Mouse (Mus musculus): ENCODE data around the gene Mok.

- TF ChIP-seq GATA1 (IDR thresholded peaks at IDR 0.05; ENCODE audit: low read length) (no peak), TAL1 (IDR thresholded peaks at IDR 0.05; ENCODE audit: low read length) (no peak)
Measured at GRCm38 (mm10) chr12:110889036-110890020, 48.6 kb upstream of the Mok start, which contains the start of the genes Cinp and Tecpr2.

Measured in erythroblast, embryonic 14.5 days (primary cell).